Mouse (Mus musculus) bone marrow macrophage, adult 2 months (primary cell): ENCODE data around the gene Cbln4. TPM values are rescaled to one million over a fixed set of nuclear protein-coding genes. Genes with fewer than 3 reads are reported as not detected.

Source experiments
- H3K27ac ChIP-seq: 2 replicates; pipeline ENCODE4 v1.5.1; 2012; ENCODE audit warnings: low read depth, low read length; ENCODE audit not compliant: insufficient read depth
- H3K4me1 ChIP-seq: 2 replicates; pipeline ENCODE4 v1.6.1; 2012; ENCODE audit warnings: low read length; ENCODE audit not compliant: control insufficient read depth, insufficient read depth
- H3K4me3 ChIP-seq: 2 replicates; pipeline ENCODE4 v1.5.1; 2012; ENCODE audit warnings: mild to moderate bottlenecking, low read length, moderate library complexity; ENCODE audit not compliant: insufficient read depth
- CTCF ChIP-seq: IDR thresholded peaks from 2 replicates; pipeline ENCODE4 v1.5.1; 2012; ENCODE audit warnings: low read depth, mild to moderate bottlenecking, low read length, moderate library complexity
- POLR2A ChIP-seq: IDR thresholded peaks from 2 replicates; pipeline ENCODE4 v1.6.1; 2012; ENCODE audit warnings: mild to moderate bottlenecking, low read depth, low read length, borderline replicate concordance
- polyA plus RNA-seq: library from polyadenylated mRNA; stranded (reverse); fragments of >200 nt; gene quantifications from 2 replicates; pipeline ENCODE4 v1.2.4, GENCODE M21; 2012; ENCODE audit not compliant: missing spikeins, insufficient read depth, insufficient read length

The Cbln4 gene
- polyA plus RNA-seq, result not detected in 2 replicates

GRCm38 (mm10) chr2:172043235-172043610 is at the start of gene Cbln4:
Gene Cbln4 (minus strand): TSS chr2:172043466.
- Histone ChIP-seq H3K4me3 (no peak within 1 kb of the TSS), H3K27ac (no peak within 1 kb of the TSS), H3K4me1 (no peaks in the 10 kb centered on the region)
- no peak for TF ChIP-seq POLR2A
- no peak for TF ChIP-seq CTCF

- no peak for TF ChIP-seq CTCF
- TF ChIP-seq POLR2A, result no peak
- no peak overlapping the region for H3K4me3 ChIP-seq
- H3K27ac ChIP-seq, result no peak overlapping the region
- no peaks in the 10 kb centered on the region for H3K4me1 ChIP-seq
Measured at GRCm38 (mm10) chr2:172078596-172078995, 35.3 kb upstream of the Cbln4 start.

- no peak overlapping the region for H3K4me3 ChIP-seq
- H3K4me1 ChIP-seq, result no peaks in the 10 kb centered on the region
- TF ChIP-seq POLR2A (no peak), CTCF (no peak)
Measured at GRCm38 (mm10) chr2:172076295-172076694, 33.0 kb upstream of the Cbln4 start.

GRCm38 (mm10) chr2:172062876-172063275 is 19.6 kb upstream of the Cbln4 start:
- Histone ChIP-seq H3K4me1 (no peaks in the 10 kb centered on the region), H3K4me3 (no peak overlapping the region), H3K27ac (no peak overlapping the region)
- TF ChIP-seq POLR2A, result no peak
- TF ChIP-seq CTCF, result no peak

More at GRCm38 (mm10) chr2:172076295-172076694, 33.0 kb upstream of the Cbln4 start:
- H3K27ac ChIP-seq, result no peak overlapping the region

- H3K4me3 ChIP-seq, result no peak overlapping the region
- H3K4me1 ChIP-seq, result no peaks in the 10 kb centered on the region
- no peak overlapping the region for H3K27ac ChIP-seq
- TF ChIP-seq CTCF (no peak), POLR2A (no peak)
Measured at GRCm38 (mm10) chr2:172059747-172060146, 16.5 kb upstream of the Cbln4 start.

GRCm38 (mm10) chr2:172058936-172059665 is 15.8 kb upstream of the Cbln4 start:
- Histone ChIP-seq H3K27ac (no peak overlapping the region), H3K4me3 (no peak overlapping the region), H3K4me1 (no peaks in the 10 kb centered on the region)
- TF ChIP-seq CTCF, result no peak
- no peak for TF ChIP-seq POLR2A

GRCm38 (mm10) chr2:172046002-172046401 is 2.7 kb upstream of the Cbln4 start:
- H3K27ac ChIP-seq, result no peak overlapping the region
- no peak overlapping the region for H3K4me3 ChIP-seq
- TF ChIP-seq POLR2A, result no peak
- TF ChIP-seq CTCF, result no peak
- no peaks in the 10 kb centered on the region for H3K4me1 ChIP-seq

GRCm38 (mm10) chr2:172042607-172043234 is 545 bp downstream of the Cbln4 start:
- Histone ChIP-seq H3K27ac (no peak overlapping the region), H3K4me3 (no peak overlapping the region), H3K4me1 (no peaks in the 10 kb centered on the region)
- no peak for TF ChIP-seq CTCF
- no peak for TF ChIP-seq POLR2A

GRCm38 (mm10) chr2:172042125-172042524 is 1.1 kb downstream of the Cbln4 start:
- H3K4me3 ChIP-seq, result no peak overlapping the region
- no peaks in the 10 kb centered on the region for H3K4me1 ChIP-seq
- H3K27ac ChIP-seq, result no peak overlapping the region
- TF ChIP-seq CTCF (no peak), POLR2A (no peak)

GRCm38 (mm10) chr2:172040859-172041258 is 2.4 kb downstream of the Cbln4 start:
- H3K27ac ChIP-seq, result no peak overlapping the region
- TF ChIP-seq POLR2A, result no peak
- TF ChIP-seq CTCF, result no peak
- H3K4me1 ChIP-seq, result no peaks in the 10 kb centered on the region
- H3K4me3 ChIP-seq, result no peak overlapping the region
